Mouse (Mus musculus): Measurements from ENCODE around the gene Aebp2.

GRCm38 (mm10) chr6:140580170-140580569, 42.3 kb upstream of the Aebp2 start:
- TF ChIP-seq CTCF (IDR thresholded peaks at IDR 0.05; ENCODE audit: low read depth) (no peak), EP300 (IDR thresholded peaks at IDR 0.05; ENCODE audit: low read depth) (no peak)
